Mouse (Mus musculus) heart, adult 9 months (tissue): ENCODE data around the gene Rmnd1.
A peak's percentile ranks its signal among the peaks of the same experiment; 100 is the strongest.

Experiments
- DNase-seq, 2 experiments: peaks; one replicate each; pipeline ENCODE4 v3.0.0; 2022; ENCODE audit warnings: low spot score in 2 of 2

Gene Rmnd1

GRCm38 (mm10) chr10:4391851-4392250, 40.3 kb downstream of the Rmnd1 start:
- DNase-seq: no peak

GRCm38 (mm10) chr10:4391076-4391475, 41.1 kb downstream of the Rmnd1 start:
- no peak for DNase-seq

GRCm38 (mm10) chr10:4390550-4390949, 41.6 kb downstream of the Rmnd1 start:
- DNase-seq: no peak

GRCm38 (mm10) chr10:4389461-4390112, 42.6 kb downstream of the Rmnd1 start:
- no peak for DNase-seq

GRCm38 (mm10) chr10:4389036-4389435, 43.2 kb downstream of the Rmnd1 start:
- no peak for DNase-seq

GRCm38 (mm10) chr10:4388384-4388745, 43.8 kb downstream of the Rmnd1 start:
- DNase-seq: peak; percentile 39 to 45

GRCm38 (mm10) chr10:4387701-4388383, 44.3 kb downstream of the Rmnd1 start, which contains the start of gene Zbtb2:
TSS of gene Zbtb2 (minus strand) at chr10:4388108.
- peak; percentile 53 to 57 for DNase-seq

GRCm38 (mm10) chr10:4386609-4387591, 45.3 kb downstream of the Rmnd1 start:
- peak; percentile 93 to 94 for DNase-seq

GRCm38 (mm10) chr10:4384244-4384643, 47.9 kb downstream of the Rmnd1 start:
- DNase-seq: no peak

- DNase-seq: no peak
Observed at GRCm38 (mm10) chr10:4380748-4381147, 51.4 kb downstream of the Rmnd1 start.

- no peak for DNase-seq
Observed at GRCm38 (mm10) chr10:4376931-4377330, 55.3 kb downstream of the Rmnd1 start.

- DNase-seq: peak; percentile 60 to 66
Observed at GRCm38 (mm10) chr10:4376461-4376860, 55.7 kb downstream of the Rmnd1 start.

GRCm38 (mm10) chr10:4375267-4375666, 56.9 kb downstream of the Rmnd1 start:
- DNase-seq: no peak

- no peak for DNase-seq
Observed at GRCm38 (mm10) chr10:4374734-4375133, 57.5 kb downstream of the Rmnd1 start.

GRCm38 (mm10) chr10:4374239-4374638, 57.9 kb downstream of the Rmnd1 start:
- no peak for DNase-seq

GRCm38 (mm10) chr10:4373558-4373957, 58.6 kb downstream of the Rmnd1 start:
- no peak for DNase-seq

GRCm38 (mm10) chr10:4372011-4372410, 60.2 kb downstream of the Rmnd1 start:
- DNase-seq: no peak

- no peak for DNase-seq
Observed at GRCm38 (mm10) chr10:4370105-4370504, 62.1 kb downstream of the Rmnd1 start.

GRCm38 (mm10) chr10:4364618-4365017, 67.6 kb downstream of the Rmnd1 start:
- DNase-seq: no peak

GRCm38 (mm10) chr10:4357435-4357834, 74.8 kb downstream of the Rmnd1 start:
- no peak for DNase-seq

GRCm38 (mm10) chr10:4356640-4357039, 75.5 kb downstream of the Rmnd1 start:
- DNase-seq: no peak

GRCm38 (mm10) chr10:4355882-4356451, 76.2 kb downstream of the Rmnd1 start:
- DNase-seq: no peak
